Mouse (Mus musculus) yolk sac, embryonic 10.5 days (tissue): ENCODE results near the gene Elf2.

Experiments used
- DNase-seq: peaks from one replicate; pipeline ENCODE4 v3.0.0-alpha.2; 2017; ENCODE audit warnings: low spot score

Elf2 gene

DNA sequence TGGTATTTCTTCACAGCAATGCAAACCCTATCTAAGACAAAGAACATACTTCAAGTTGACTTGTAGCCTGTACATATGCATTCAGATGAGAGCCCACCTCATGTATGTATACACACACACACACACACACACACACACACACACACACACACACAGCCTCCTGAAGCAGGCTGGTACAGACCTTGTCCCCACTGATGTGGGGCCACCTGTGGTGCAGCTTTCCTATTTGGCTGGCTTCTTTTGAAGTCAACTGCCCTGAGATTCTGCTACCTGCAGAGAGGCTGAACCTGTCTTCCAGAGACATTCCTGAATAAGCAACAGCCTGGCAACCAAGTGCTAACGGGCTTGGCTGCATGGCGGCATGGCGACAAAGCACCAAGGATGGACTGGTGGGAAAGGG is 130.0 kb downstream of the Elf2 start:
- no peak for DNase-seq

DNA sequence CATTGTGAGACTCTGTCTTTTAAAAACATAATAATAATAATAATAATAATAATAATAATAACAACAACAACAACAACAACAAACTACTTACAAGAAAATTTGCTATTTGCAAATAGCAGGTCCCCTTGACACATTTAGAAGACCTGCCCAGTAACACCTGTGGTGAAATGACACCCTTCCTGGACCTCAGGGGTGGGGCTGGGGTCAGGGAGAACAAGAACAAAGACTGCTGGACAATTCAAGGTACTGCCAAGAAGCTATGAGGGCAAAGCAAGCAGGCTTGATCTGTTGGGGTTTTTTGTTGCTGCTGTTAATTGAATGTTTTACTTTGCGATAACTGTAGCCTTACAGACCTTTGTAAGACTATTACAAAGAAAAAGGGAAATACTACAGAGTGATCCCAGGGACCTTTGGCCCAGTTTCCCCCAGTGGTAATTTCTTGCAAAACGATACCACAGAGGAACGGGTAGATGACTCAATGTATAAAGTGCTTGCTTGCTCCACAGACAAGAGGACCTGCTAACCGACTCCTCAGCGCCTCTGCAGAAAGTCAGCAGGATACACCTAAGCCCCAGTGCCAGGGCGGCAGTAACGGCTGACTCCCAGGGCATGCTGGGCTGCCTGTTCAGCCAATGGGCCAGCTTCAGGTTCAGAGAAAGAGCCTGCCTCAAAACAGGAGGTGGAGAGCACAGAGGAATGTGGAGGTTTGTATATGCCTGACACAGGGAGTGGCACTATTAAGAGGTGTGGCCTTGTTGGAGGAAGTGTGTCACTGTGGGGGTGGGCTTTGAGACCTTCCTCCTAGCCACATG is 130.8 kb downstream of the Elf2 start:
- no peak for DNase-seq

DNA sequence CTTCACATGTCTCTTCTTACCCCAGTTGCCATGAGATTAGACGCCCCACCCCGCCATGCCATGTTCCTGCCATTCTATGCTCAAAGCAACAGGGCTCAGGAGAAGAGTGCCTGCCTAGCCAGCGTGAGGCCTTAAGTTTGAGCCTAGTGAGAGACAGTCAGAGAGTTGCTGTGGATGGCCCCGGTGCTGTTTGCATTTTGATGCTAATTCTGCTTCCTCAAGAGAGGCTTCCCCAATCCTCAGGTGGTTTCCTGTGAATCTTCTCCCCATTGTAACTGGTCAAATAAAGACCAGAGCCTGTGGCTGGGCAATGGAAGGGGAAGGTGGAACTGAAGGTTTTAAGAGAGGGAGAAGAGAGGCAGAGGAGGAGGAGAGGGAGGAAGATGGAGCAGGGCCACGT is 131.8 kb downstream of the Elf2 start:
- DNase-seq = no peak

DNA sequence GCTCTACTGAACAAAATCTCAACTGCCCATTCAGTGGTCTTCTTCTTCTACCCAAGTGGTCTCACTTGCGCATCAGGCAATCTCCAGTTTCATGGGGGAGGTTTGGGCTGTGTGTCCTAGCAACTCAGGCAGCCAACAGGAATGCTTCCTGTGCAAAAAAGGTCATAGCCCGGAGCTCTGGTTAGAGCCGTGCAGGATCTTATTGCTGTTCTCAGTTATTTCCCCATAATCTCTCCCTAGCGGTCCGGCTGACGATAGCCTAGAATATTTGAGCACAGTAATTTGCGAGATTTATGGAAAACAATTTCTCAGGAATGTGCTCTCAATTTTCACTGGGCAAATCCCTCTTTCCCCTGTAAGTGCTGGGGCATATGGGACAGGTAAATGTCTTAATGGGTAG is 133.9 kb downstream of the Elf2 start:
- no peak for DNase-seq

DNA sequence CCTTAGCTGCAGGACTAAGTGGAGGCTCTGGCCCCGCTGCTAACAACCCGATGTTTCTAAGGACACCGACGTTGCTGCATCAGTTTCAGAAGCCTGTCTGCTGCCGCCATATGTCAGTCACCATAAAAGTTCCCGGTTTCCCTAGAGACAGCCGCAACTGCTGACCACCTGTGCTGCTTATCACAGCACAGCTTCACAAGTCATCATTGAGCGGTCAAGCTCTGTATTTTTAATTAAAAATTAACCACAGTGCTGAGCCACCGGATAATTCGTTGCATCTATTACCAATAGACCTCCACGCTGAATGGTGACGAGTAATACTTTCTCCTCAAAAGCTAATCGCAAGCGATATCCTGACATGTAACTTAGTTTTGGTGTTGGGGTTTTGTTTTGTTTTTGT is 135.6 kb downstream of the Elf2 start:
- DNase-seq = no peak

DNA sequence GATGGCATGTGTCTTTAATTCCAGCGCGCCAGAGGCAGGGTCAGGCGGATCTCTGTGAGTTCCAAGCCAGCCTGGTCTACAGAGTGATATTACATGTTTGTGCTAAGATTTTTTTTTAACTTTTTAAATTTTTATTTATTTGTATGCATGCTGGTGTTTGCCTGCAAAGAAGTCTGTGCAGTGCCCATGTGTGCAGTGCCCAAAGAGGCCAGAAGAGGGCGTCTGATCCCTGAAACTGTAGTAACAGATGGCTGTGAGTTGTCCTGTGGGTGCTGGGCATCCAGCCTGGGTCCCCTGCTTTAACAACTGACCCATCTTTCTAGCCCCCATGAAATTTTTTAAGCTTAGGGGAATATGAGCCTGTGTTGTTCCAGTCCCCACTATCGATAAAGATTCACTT is 136.0 kb downstream of the Elf2 start:
- no peak for DNase-seq

DNA sequence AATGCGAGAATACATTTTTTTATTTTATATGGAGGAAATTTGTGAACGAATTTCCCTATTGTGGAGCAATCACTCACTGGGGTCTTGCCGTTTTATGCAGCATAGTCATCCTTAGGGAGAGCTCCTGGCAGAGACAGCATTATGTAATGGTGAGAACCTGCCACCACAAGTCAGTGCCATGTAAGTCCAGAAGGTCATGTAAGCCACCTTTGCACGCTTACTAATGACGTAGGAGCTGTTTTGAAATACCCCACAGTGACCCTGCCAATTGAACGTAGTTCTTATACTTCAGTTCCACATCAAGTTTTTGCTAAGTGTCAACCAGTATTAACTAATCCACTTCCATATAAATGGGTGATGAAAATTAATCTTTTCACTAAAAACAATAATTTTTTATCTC is 136.6 kb downstream of the Elf2 start:
- no peak for DNase-seq
